Mouse (Mus musculus) forebrain, embryonic 11.5 days (tissue): ENCODE results near the gene Theg. TPM values are rescaled to one million over a fixed set of nuclear protein-coding genes. Genes with fewer than 3 reads are reported as not detected.
A peak's percentile ranks its signal among the peaks of the same experiment; 100 is the strongest.

Experiments
- ATAC-seq: fragments of 200-750 bp; cut with Nextera tagmentation; replicated peaks from 2 replicates; pipeline ENCODE4 v1.8.0; 2017; ENCODE audit warnings: moderate TSS enrichment; ENCODE audit not compliant: low FRiP score
- DNase-seq: peaks from one replicate; pipeline ENCODE4 v3.0.0-alpha.2; 2017; ENCODE audit warnings: low spot score
- H3K27ac ChIP-seq: fragments of 300-500 bp; sonication (generic); 2 replicates; pipeline ENCODE4 v1.5.1; 2014; ENCODE audit warnings: low read depth, low read length
- H3K27me3 ChIP-seq: fragments of 300-500 bp; sonication (generic); 2 replicates; pipeline ENCODE4 v1.6.1; 2014; ENCODE audit warnings: mild to moderate bottlenecking, low read length, mixed read lengths; ENCODE audit not compliant: control insufficient read depth, insufficient read depth
- H3K36me3 ChIP-seq: fragments of 300-500 bp; sonication (generic); 2 replicates; pipeline ENCODE4 v1.6.1; 2014; ENCODE audit warnings: mild to moderate bottlenecking, low read length, moderate library complexity, mixed read lengths; ENCODE audit not compliant: control insufficient read depth, insufficient read depth
- H3K4me1 ChIP-seq: fragments of 300-500 bp; sonication (generic); replicated peaks from 2 replicates; pipeline ENCODE4 v1.6.1; 2014; ENCODE audit warnings: low read length, mixed read lengths; ENCODE audit not compliant: control insufficient read depth, insufficient read depth
- H3K4me2 ChIP-seq: fragments of 300-500 bp; sonication (generic); 2 replicates; pipeline ENCODE4 v1.6.1; 2014; ENCODE audit warnings: low read depth, mild to moderate bottlenecking, low read length, moderate library complexity, mixed read lengths; ENCODE audit not compliant: severe bottlenecking
- H3K4me3 ChIP-seq: fragments of 300-500 bp; sonication (generic); 2 replicates; pipeline ENCODE4 v1.5.1; 2014; ENCODE audit warnings: low read depth, low read length
- H3K9ac ChIP-seq: fragments of 300-500 bp; sonication (generic); 2 replicates; pipeline ENCODE4 v1.6.1; 2014; ENCODE audit warnings: low read length
- H3K9me3 ChIP-seq: fragments of 300-500 bp; sonication (generic); 2 replicates; pipeline ENCODE4 v1.6.1; 2016; ENCODE audit warnings: low read length, mixed read lengths; ENCODE audit not compliant: control insufficient read depth
- WGBS: fragments of 180-500 bp; shearing (Covaris S2); extraction: QIAGEN DNeasy Blood & Tissue Kit; methylation state at CpG from one replicate; pipeline ENCODE4 v1.1.7; 2014; 5-methylcytosine and 5-hydroxymethylcytosine counted together
- polyA plus RNA-seq: library from polyadenylated mRNA; unstranded; fragments of >200 nt; fragmentation: Nextera tagmentation; extraction: Ambion mirVana; gene quantifications from 2 replicates; pipeline ENCODE4 v1.2.1, GENCODE M21; 2014

Theg gene
- polyA plus RNA-seq, 1 experiment from 2014 or later = not detected

GRCm38 (mm10) chr10:79606537-79606936 lies 19.4 kb upstream of the Theg start:
- no peak overlapping the region for H3K9ac ChIP-seq
- H3K36me3 ChIP-seq = no peaks in the 10 kb centered on the region
- H3K4me1 ChIP-seq = no peaks in the 10 kb centered on the region
- no peaks in the 10 kb centered on the region for H3K9me3 ChIP-seq
- H3K4me2 ChIP-seq = no peak overlapping the region
- no peak overlapping the region for H3K4me3 ChIP-seq
- whole genome bisulfite sequencing = 68% methylated on average over 4 of the region's 4 CpGs
- no peak overlapping the region for H3K27ac ChIP-seq
- ATAC-seq (no peak), DNase-seq (no peak)
- peaks cover 4% of the 10 kb centered on the region for H3K27me3 ChIP-seq

GRCm38 (mm10) chr10:79597936-79598230 lies 10.8 kb upstream of the Theg start:
- H3K4me1 ChIP-seq = no peaks in the 10 kb centered on the region
- H3K4me3 ChIP-seq = no peak overlapping the region
- WGBS = 76% methylated on average over 4 of the region's 4 CpGs

GRCm38 (mm10) chr10:79597051-79597935 lies 10.2 kb upstream of the Theg start:
- H3K27me3 ChIP-seq = no peaks in the 10 kb centered on the region; the same call in 1 of the 2 replicates
- no peak overlapping the region for H3K4me3 ChIP-seq
- H3K36me3 ChIP-seq = no peaks in the 10 kb centered on the region
- 37% methylated on average over 13 of the region's 13 CpGs for WGBS
- no peaks in the 10 kb centered on the region for H3K4me1 ChIP-seq
- H3K27ac ChIP-seq = no peak overlapping the region
- no peak overlapping the region for H3K4me2 ChIP-seq
- DNase-seq (no peak), ATAC-seq (no peak)
- H3K9ac ChIP-seq = no peak overlapping the region
- H3K9me3 ChIP-seq = no peaks in the 10 kb centered on the region

More at GRCm38 (mm10) chr10:79597936-79598230, 10.8 kb upstream of the Theg start:
- no peak overlapping the region for H3K4me2 ChIP-seq
- H3K27ac ChIP-seq = no peak overlapping the region
- H3K9me3 ChIP-seq = no peaks in the 10 kb centered on the region
- H3K27me3 ChIP-seq = no peaks in the 10 kb centered on the region; the same call in 1 of the 2 replicates
- no peak overlapping the region for H3K9ac ChIP-seq
- no peaks in the 10 kb centered on the region for H3K36me3 ChIP-seq
- DNase-seq = no peak
- ATAC-seq = no peak

- Histone ChIP-seq H3K9ac (no peak overlapping the region), H3K9me3 (no peaks in the 10 kb centered on the region), H3K4me3 (no peak overlapping the region), H3K27me3 (no peaks in the 10 kb centered on the region; the same call in 1 of the 2 replicates), H3K4me1 (no peaks in the 10 kb centered on the region), H3K36me3 (no peaks in the 10 kb centered on the region), H3K27ac (no peak overlapping the region), H3K4me2 (no peak overlapping the region)
- DNase-seq (no peak), ATAC-seq (no peak)
- WGBS = 58% methylated on average over 8 of the region's 8 CpGs
These were observed 8.4 kb upstream of the Theg start for GRCm38 (mm10) chr10:79595590-79595929.

GRCm38 (mm10) chr10:79594872-79595589 lies 7.9 kb upstream of the Theg start:
- no peaks in the 10 kb centered on the region for H3K36me3 ChIP-seq
- DNase-seq = peak; percentile 83
- H3K4me1 ChIP-seq = no peaks in the 10 kb centered on the region
- WGBS = 20% methylated on average over 17 of the region's 17 CpGs
- no peak overlapping the region for H3K9ac ChIP-seq
- no peak overlapping the region for H3K4me2 ChIP-seq
- no peak overlapping the region for H3K4me3 ChIP-seq
- no peaks in the 10 kb centered on the region for H3K9me3 ChIP-seq
- ATAC-seq = peak; percentile 76; the same call in 1 of the 2 replicates
- no peaks in the 10 kb centered on the region; the same call in 1 of the 2 replicates for H3K27me3 ChIP-seq
- no peak overlapping the region for H3K27ac ChIP-seq

- no peaks in the 10 kb centered on the region for H3K4me1 ChIP-seq
- H3K9me3 ChIP-seq = no peaks in the 10 kb centered on the region
- 61% methylated on average over 6 of the region's 6 CpGs for WGBS
- ATAC-seq (no peak), DNase-seq (no peak)
- H3K4me3 ChIP-seq = no peak overlapping the region
- no peaks in the 10 kb centered on the region for H3K36me3 ChIP-seq
- no peaks in the 10 kb centered on the region; the same call in 1 of the 2 replicates for H3K27me3 ChIP-seq
- H3K4me2 ChIP-seq = no peak overlapping the region
- H3K9ac ChIP-seq = no peak overlapping the region
- H3K27ac ChIP-seq = no peak overlapping the region
These were observed 7.0 kb upstream of the Theg start for GRCm38 (mm10) chr10:79594111-79594510.

GRCm38 (mm10) chr10:79590702-79591101 lies 3.6 kb upstream of the Theg start:
- Histone ChIP-seq H3K9me3 (no peaks in the 10 kb centered on the region), H3K27ac (no peak overlapping the region), H3K4me1 (no peaks in the 10 kb centered on the region), H3K4me2 (no peak overlapping the region), H3K36me3 (no peaks in the 10 kb centered on the region), H3K27me3 (no peaks in the 10 kb centered on the region; the same call in 1 of the 2 replicates), H3K4me3 (no peak overlapping the region), H3K9ac (no peak overlapping the region)
- 91% methylated on average over 1 of the region's 1 CpGs for WGBS
- ATAC-seq (no peak), DNase-seq (no peak)

GRCm38 (mm10) chr10:79587752-79588126 lies 608 bp upstream of the Theg start:
- Histone ChIP-seq H3K9ac (no peak overlapping the region), H3K27me3 (no peaks in the 10 kb centered on the region), H3K4me2 (no peak overlapping the region), H3K9me3 (no peaks in the 10 kb centered on the region), H3K4me1 (no peaks in the 10 kb centered on the region), H3K4me3 (no peak overlapping the region), H3K27ac (no peak overlapping the region), H3K36me3 (no peaks in the 10 kb centered on the region)
- WGBS = 74% methylated on average over 4 of the region's 4 CpGs
- no peak for ATAC-seq
- DNase-seq = peak; percentile 30
